Mouse (Mus musculus) testis, adult 2 months (tissue): Measurements from ENCODE around the gene Pparg. TPM values are rescaled to one million over a fixed set of nuclear protein-coding genes. Genes with fewer than 3 reads are reported as not detected.

ENCODE experiments used
- H3K27ac ChIP-seq: fragments of 200-500 bp; 2 replicates; pipeline ENCODE4 v1.5.1; 2012; ENCODE audit warnings: low read depth, low read length; ENCODE audit not compliant: control insufficient read depth, insufficient read depth
- H3K27me3 ChIP-seq: fragments of 200-500 bp; 2 replicates; pipeline ENCODE4 v1.6.1; 2012; ENCODE audit warnings: mild to moderate bottlenecking, low read length, moderate library complexity; ENCODE audit not compliant: control insufficient read depth, insufficient read depth
- H3K36me3 ChIP-seq: fragments of 200-500 bp; 2 replicates; pipeline ENCODE4 v1.6.1; 2012; ENCODE audit warnings: mild to moderate bottlenecking, low read length; ENCODE audit not compliant: control insufficient read depth, insufficient read depth
- H3K4me1 ChIP-seq: fragments of 200-500 bp; 2 replicates; pipeline ENCODE4 v1.6.1; 2012; ENCODE audit warnings: low read length; ENCODE audit not compliant: control insufficient read depth, insufficient read depth
- H3K4me3 ChIP-seq: fragments of 200-500 bp; 2 replicates; pipeline ENCODE4 v1.5.1; 2012; ENCODE audit warnings: low read depth, mild to moderate bottlenecking, low read length, moderate library complexity, mixed read lengths; ENCODE audit not compliant: control insufficient read depth
- CTCF ChIP-seq: fragments of 200-500 bp; IDR thresholded peaks from 2 replicates; pipeline ENCODE4 v1.5.1; 2012; ENCODE audit warnings: low read depth, mild to moderate bottlenecking, inconsistent platforms, low read length, moderate library complexity; ENCODE audit not compliant: control insufficient read depth, insufficient read depth, insufficient replicate concordance
- POLR2A ChIP-seq: fragments of 200-500 bp; IDR thresholded peaks from 2 replicates; pipeline ENCODE4 v1.6.1; 2012; ENCODE audit warnings: low read depth, mild to moderate bottlenecking, inconsistent platforms, low read length, moderate library complexity; ENCODE audit not compliant: control insufficient read depth
- polyA plus RNA-seq: library from polyadenylated mRNA; depleted of rRNA; stranded (reverse); fragments of >200 nt; gene quantifications from 2 replicates; pipeline ENCODE4 v1.2.3, GENCODE M21; 2012

Pparg gene
- polyA plus RNA-seq, 1 experiment = 1.2 TPM

- no peaks in the 10 kb centered on the region for H3K27me3 ChIP-seq
- H3K27ac ChIP-seq = no peak overlapping the region
- TF ChIP-seq CTCF (no peak), POLR2A (no peak)
- no peaks in the 10 kb centered on the region for H3K4me1 ChIP-seq
- H3K36me3 ChIP-seq = no peaks in the 10 kb centered on the region
- H3K4me3 ChIP-seq = no peak overlapping the region
These were observed 41.1 kb upstream of the Pparg start for GRCm38 (mm10) chr6:115319686-115320085.

- no peak for TF ChIP-seq CTCF
- no peak for TF ChIP-seq POLR2A
- Histone ChIP-seq H3K27me3 (no peaks in the 10 kb centered on the region), H3K4me1 (no peaks in the 10 kb centered on the region), H3K4me3 (no peak overlapping the region), H3K27ac (no peak overlapping the region), H3K36me3 (no peaks in the 10 kb centered on the region)
These were observed 39.6 kb upstream of the Pparg start for GRCm38 (mm10) chr6:115320927-115321714.

GRCm38 (mm10) chr6:115321883-115322351 is 38.8 kb upstream of the Pparg start:
- Histone ChIP-seq H3K36me3 (no peaks in the 10 kb centered on the region), H3K27ac (no peak overlapping the region), H3K4me1 (no peaks in the 10 kb centered on the region), H3K27me3 (no peaks in the 10 kb centered on the region), H3K4me3 (no peak overlapping the region)
- TF ChIP-seq CTCF (no peak), POLR2A (no peak)

GRCm38 (mm10) chr6:115322956-115323355 is 37.8 kb upstream of the Pparg start:
- Histone ChIP-seq H3K4me1 (no peaks in the 10 kb centered on the region), H3K27ac (no peak overlapping the region), H3K27me3 (no peaks in the 10 kb centered on the region), H3K4me3 (no peak overlapping the region), H3K36me3 (no peaks in the 10 kb centered on the region)
- TF ChIP-seq POLR2A = no peak
- no peak for TF ChIP-seq CTCF

GRCm38 (mm10) chr6:115330964-115331363 is 29.8 kb upstream of the Pparg start:
- Histone ChIP-seq H3K27me3 (no peaks in the 10 kb centered on the region), H3K36me3 (no peaks in the 10 kb centered on the region), H3K27ac (no peak overlapping the region), H3K4me1 (no peaks in the 10 kb centered on the region), H3K4me3 (no peak overlapping the region)
- TF ChIP-seq POLR2A (no peak), CTCF (no peak)

GRCm38 (mm10) chr6:115333099-115333694 is 27.6 kb upstream of the Pparg start:
- no peaks in the 10 kb centered on the region for H3K36me3 ChIP-seq
- no peak for TF ChIP-seq CTCF
- H3K4me3 ChIP-seq = no peak overlapping the region
- no peak overlapping the region for H3K27ac ChIP-seq
- no peaks in the 10 kb centered on the region for H3K4me1 ChIP-seq
- no peaks in the 10 kb centered on the region for H3K27me3 ChIP-seq

- Histone ChIP-seq H3K27ac (no peak overlapping the region), H3K4me1 (no peaks in the 10 kb centered on the region), H3K27me3 (no peaks in the 10 kb centered on the region), H3K4me3 (no peak overlapping the region), H3K36me3 (no peaks in the 10 kb centered on the region)
- TF ChIP-seq POLR2A (no peak), CTCF (no peak)
These were observed 25.2 kb upstream of the Pparg start for GRCm38 (mm10) chr6:115335536-115335935.
